Mouse (Mus musculus) heart, embryonic 12.5 days (tissue): ENCODE data around the gene Fam120b. TPM values are rescaled to one million over a fixed set of nuclear protein-coding genes. Genes with fewer than 3 reads are reported as not detected.
A peak's percentile ranks its signal among the peaks of the same experiment; 100 is the strongest.
"Not testable (repeated sequence)": the region's sequence is repeated elsewhere in the genome, so short reads cannot be mapped to it uniquely, and the experiment has no call there.

Experiments used
- ATAC-seq: fragments of 200-750 bp; cut with Nextera tagmentation; 2 replicates; pipeline ENCODE4 v1.8.0; 2017; ENCODE audit warnings: moderate TSS enrichment, moderate library complexity; ENCODE audit not compliant: insufficient number of reproducible peaks, low FRiP score
- H3K27ac ChIP-seq: fragments of 300-500 bp; sonication (generic); 2 replicates; pipeline ENCODE4 v1.5.1; 2016; ENCODE audit warnings: mild to moderate bottlenecking, moderate library complexity; ENCODE audit not compliant: poor library complexity, severe bottlenecking
- H3K27me3 ChIP-seq: fragments of 300-500 bp; sonication (generic); replicated peaks from 2 replicates; pipeline ENCODE4 v1.6.1; 2016; ENCODE audit warnings: mild to moderate bottlenecking, moderate library complexity
- H3K36me3 ChIP-seq: fragments of 300-500 bp; sonication (generic); 2 replicates; pipeline ENCODE4 v1.6.1; 2016; ENCODE audit warnings: mild to moderate bottlenecking, moderate library complexity
- H3K4me1 ChIP-seq: fragments of 300-500 bp; sonication (generic); replicated peaks from 2 replicates; pipeline ENCODE4 v1.6.1; 2016; ENCODE audit warnings: mild to moderate bottlenecking
- H3K4me2 ChIP-seq: fragments of 300-500 bp; sonication (generic); 2 replicates; pipeline ENCODE4 v1.6.1; 2016; ENCODE audit warnings: mild to moderate bottlenecking, moderate library complexity
- H3K4me3 ChIP-seq: fragments of 300-500 bp; sonication (generic); 2 replicates; pipeline ENCODE4 v1.5.1; 2016; ENCODE audit warnings: mild to moderate bottlenecking
- H3K9ac ChIP-seq: fragments of 300-500 bp; sonication (generic); 2 replicates; pipeline ENCODE4 v1.6.1; 2016; ENCODE audit warnings: mild to moderate bottlenecking, moderate library complexity
- H3K9me3 ChIP-seq: fragments of 300-500 bp; sonication (generic); replicated peaks from 2 replicates; pipeline ENCODE4 v1.6.1; 2016; ENCODE audit warnings: mild to moderate bottlenecking, moderate library complexity
- WGBS: fragments of 180-500 bp; shearing (Covaris S2); methylation state at CpG from one replicate; pipeline ENCODE4 v1.1.7; 2016; 5-methylcytosine and 5-hydroxymethylcytosine counted together
- polyA plus RNA-seq: library from polyadenylated mRNA; unstranded; fragments of >200 nt; fragmentation: Nextera tagmentation; extraction: Ambion mirVana; gene quantifications from 2 replicates; pipeline ENCODE4 v1.2.1, GENCODE M21; 2016

The Fam120b gene
- polyA plus RNA-seq, 1 experiment from 2014 or later, result 17.2 TPM

DNA sequence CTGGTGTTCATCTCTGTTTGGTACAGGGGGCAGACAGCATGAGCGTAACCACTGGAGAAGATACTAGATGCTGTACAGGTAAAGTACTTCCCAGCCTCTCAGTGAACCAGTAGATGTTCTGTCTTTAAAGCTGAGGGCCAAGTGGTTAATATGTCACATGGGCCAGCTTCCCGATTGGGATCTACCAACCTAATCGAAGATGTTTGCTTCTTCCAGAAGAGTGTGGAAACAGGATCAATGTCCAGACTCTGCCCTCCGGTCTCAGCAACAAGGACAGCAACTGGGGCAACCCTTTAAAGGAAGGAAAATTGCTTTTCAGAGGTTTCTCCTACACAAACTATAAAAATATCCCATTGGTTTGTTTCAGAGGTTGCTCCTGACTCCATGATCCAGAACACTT lies 35.5 kb downstream of the Fam120b start:
- H3K36me3 ChIP-seq, result peaks cover 56% of the 10 kb centered on the region
- peaks cover 16% of the 10 kb centered on the region; the same call in 1 of the 2 replicates for H3K4me1 ChIP-seq
- no peak overlapping the region for H3K9ac ChIP-seq
- no peak for ATAC-seq
- WGBS, result 86% methylated on average over 4 of the region's 4 CpGs
- H3K4me3 ChIP-seq, result no peak overlapping the region
- H3K9me3 ChIP-seq, result no peaks in the 10 kb centered on the region
- no peak overlapping the region for H3K27ac ChIP-seq
- H3K27me3 ChIP-seq, result no peaks in the 10 kb centered on the region
- no peak overlapping the region for H3K4me2 ChIP-seq

DNA sequence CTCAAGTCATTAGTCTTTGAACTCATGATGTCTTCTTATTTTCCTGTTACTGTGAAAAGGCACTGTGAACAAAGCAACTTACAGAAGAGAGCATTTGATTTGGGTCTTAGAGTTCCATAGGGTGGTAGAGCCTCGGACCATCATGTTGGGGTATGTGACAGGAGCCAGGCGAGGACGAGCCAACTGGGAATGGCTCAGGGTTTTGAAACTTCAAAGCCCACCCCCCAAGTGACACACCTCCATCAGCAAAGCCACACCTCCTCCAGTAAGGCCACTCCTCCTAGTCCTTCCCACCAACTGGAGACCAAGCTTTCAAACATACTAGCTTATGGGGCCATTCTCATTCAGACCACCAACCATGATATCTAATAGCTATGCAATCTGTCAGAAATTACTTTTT lies 36.0 kb downstream of the Fam120b start:
- Histone ChIP-seq H3K9me3 (no peaks in the 10 kb centered on the region), H3K36me3 (peaks cover 52% of the 10 kb centered on the region), H3K27me3 (no peaks in the 10 kb centered on the region), H3K4me2 (no peak overlapping the region), H3K9ac (no peak overlapping the region), H3K27ac (no peak overlapping the region), H3K4me3 (no peak overlapping the region), H3K4me1 (peaks cover 16% of the 10 kb centered on the region; the same call in 1 of the 2 replicates)
- 83% methylated on average over 3 of the region's 3 CpGs for WGBS
- no peak for ATAC-seq

DNA sequence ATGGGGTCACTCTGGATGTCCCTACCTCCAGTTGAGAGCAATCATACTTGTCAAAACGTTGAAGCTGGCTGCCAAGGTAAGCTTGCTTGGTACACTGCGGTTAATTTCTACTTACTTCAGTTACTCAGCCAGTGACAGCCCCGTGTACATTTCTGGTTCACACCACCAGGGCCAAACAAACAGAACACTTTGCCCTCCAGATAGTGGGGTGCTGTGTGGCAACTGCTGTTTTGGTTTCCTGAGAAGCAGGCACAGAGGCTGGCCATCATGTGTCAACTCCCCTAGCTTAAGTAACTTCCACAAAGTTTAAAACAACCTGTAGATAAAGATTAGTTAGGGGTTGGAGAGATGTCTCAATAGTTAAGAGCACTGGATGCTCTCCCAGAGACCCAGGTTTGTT lies 38.7 kb downstream of the Fam120b start:
- H3K4me3 ChIP-seq, result no peak overlapping the region
- WGBS, result 75% methylated on average over 3 of the region's 3 CpGs
- ATAC-seq, result no peak
- H3K27ac ChIP-seq, result no peak overlapping the region
- H3K9me3 ChIP-seq, result no peaks in the 10 kb centered on the region
- H3K36me3 ChIP-seq, result peaks cover 27% of the 10 kb centered on the region
- no peak overlapping the region for H3K4me2 ChIP-seq
- H3K9ac ChIP-seq, result no peak overlapping the region
- H3K4me1 ChIP-seq, result peaks cover 11% of the 10 kb centered on the region; the same call in 1 of the 2 replicates
- no peaks in the 10 kb centered on the region for H3K27me3 ChIP-seq

DNA sequence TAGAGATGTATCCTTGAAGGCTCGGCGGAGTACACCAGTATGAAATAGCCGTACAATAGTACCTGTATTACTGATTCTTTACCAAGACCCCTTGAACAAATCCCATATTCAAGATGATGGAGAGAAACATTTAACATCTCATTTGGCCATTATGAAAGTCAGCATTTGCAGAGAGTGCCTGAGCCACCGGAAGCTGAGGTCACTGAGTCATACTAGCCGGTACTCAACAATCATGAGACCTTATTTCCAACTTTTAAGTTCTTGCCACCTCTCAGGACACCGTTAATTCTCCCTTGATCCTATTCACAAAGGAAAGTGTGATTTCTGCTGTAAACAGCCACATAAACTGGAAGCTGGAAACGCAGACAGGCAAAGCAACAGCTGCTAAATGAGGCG lies 44.1 kb downstream of the Fam120b start:
- peak overlapping the region; percentile 53 for H3K4me2 ChIP-seq
- H3K27me3 ChIP-seq, result no peaks in the 10 kb centered on the region
- no peak overlapping the region for H3K9ac ChIP-seq
- H3K4me3 ChIP-seq, result no peak overlapping the region
- no peaks in the 10 kb centered on the region for H3K36me3 ChIP-seq
- H3K27ac ChIP-seq, result no peak overlapping the region
- no peak for ATAC-seq
- H3K9me3 ChIP-seq, result no peaks in the 10 kb centered on the region
- WGBS, result 53% methylated on average over 8 of the region's 8 CpGs
- peaks cover 14% of the 10 kb centered on the region for H3K4me1 ChIP-seq

DNA sequence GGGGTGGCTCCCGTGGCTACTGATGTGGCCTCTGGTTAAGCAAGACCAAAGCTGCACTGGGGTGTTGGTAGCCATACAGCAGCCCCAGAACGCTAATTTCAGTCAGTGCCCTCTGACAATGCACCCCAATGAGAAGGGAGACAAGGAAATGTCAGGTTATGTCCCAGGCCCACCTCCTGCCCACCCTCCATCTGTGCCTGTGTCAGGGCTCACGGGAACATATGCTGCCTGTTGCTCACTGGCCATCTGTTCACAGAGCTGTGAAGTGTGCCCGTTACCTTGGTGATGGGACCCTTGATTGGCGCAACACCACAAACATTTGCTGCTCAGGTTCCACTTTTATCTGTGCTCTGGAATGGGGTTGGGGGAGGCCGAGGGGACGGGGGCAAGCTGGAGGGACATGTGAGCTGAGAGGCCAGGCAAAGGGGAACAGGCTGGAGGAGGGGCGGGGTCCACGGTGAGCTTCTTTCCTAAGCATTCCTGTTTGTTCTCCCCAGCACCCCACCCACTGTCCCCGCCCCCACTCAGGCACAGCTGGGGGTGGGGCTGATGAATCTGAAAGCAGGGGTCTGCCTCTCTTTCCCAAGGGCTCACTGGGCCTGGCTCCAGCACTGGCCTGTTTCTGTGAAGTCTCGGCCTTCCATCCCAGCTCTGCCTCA lies 44.6 kb downstream of the Fam120b start:
- H3K27ac ChIP-seq, result 0 out of 2 replicates have a peak overlapping the region, but pooled peaks have one; percentile 22

DNA sequence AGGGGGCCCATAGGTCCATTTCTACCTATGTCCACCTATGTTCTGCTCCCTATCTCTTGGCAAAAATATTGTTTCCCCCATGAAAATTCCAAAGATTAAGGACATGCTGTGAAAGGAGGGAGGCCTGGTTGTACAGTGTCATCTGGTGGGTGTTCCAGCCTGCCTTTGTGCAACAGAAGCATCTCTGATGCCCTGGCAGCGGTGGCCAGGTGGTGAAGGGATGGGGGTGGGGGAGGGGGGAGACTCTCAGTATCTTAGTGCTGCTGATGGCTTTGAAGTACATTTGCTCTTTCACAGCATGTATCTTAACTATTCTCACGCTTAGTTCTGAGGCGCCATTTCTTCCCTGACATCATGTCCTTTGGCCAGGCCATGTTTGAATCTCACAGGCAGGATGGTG lies 49.4 kb downstream of the Fam120b start:
- H3K4me1 ChIP-seq, result peaks cover 8% of the 10 kb centered on the region
- no peaks in the 10 kb centered on the region for H3K9me3 ChIP-seq
- no peak overlapping the region for H3K27ac ChIP-seq
- no peak for ATAC-seq
- H3K9ac ChIP-seq, result no peak overlapping the region
- H3K4me3 ChIP-seq, result no peak overlapping the region
- H3K27me3 ChIP-seq, result no peaks in the 10 kb centered on the region
- H3K4me2 ChIP-seq, result no peak overlapping the region
- 62% methylated on average over 3 of the region's 3 CpGs for WGBS
- no peaks in the 10 kb centered on the region for H3K36me3 ChIP-seq

More for the DNA sequence above, 44.6 kb downstream of the Fam120b start:
- peaks cover 14% of the 10 kb centered on the region for H3K4me1 ChIP-seq
- H3K4me3 ChIP-seq, result no peak overlapping the region
- no peaks in the 10 kb centered on the region for H3K36me3 ChIP-seq
- WGBS, result 12% methylated on average over 11 of the region's 11 CpGs
- H3K27me3 ChIP-seq, result no peaks in the 10 kb centered on the region
- H3K9ac ChIP-seq, result no peak overlapping the region
- peak overlapping the region; percentile 53 for H3K4me2 ChIP-seq
- no peaks in the 10 kb centered on the region for H3K9me3 ChIP-seq
- peak; percentile 63; the same call in 1 of the 2 replicates for ATAC-seq

DNA sequence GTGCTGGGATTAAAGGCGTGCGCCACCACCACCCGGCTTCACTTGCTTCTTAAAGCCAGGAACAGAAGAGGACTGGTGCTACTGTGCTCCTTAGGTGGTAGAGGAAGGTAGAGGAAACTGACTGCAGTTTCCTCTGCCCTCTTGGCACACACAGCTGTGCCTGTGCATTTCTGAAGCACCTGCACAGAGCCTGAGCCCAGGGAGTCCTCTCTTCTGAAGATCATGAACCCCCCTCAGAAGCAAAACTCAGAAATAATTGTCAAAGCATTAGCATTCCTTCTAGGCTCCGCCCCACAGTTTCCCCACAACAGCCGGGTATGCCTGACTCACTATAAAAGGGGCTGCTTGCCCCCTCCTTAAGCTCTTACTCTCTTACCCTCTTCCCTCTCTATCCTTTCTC lies 51.8 kb downstream of the Fam120b start:
- WGBS, result 73% methylated on average over 5 of the region's 5 CpGs

DNA sequence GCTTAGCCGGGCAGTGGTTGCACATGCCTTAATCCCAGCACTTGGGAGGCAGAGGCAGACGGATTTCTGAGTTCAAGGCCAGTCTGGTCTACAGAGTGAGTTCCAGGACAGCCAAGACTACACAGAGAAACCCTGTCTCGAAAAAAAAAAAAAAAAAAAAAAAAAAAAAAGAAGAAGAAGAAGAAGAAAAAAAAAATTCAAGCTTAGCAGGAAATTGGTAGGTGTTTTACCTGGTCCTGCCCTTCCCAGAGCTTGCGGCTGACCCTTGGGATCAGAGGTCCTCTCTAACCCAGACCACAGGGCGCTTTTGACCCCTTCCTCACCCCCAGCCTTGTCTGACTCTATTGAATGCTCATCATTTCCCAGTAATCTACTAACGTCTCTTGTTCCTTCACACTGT lies 53.1 kb downstream of the Fam120b start:
- ATAC-seq, H3K9ac ChIP-seq, H3K9me3 ChIP-seq, H3K27ac ChIP-seq, H3K4me1 ChIP-seq, H3K4me2 ChIP-seq, H3K36me3 ChIP-seq, H3K27me3 ChIP-seq, H3K4me3 ChIP-seq: not testable (repeated sequence)
- WGBS, result 71% methylated on average over 5 of the region's 6 CpGs

More for the DNA sequence above, 51.8 kb downstream of the Fam120b start:
- H3K27ac ChIP-seq, result no peak overlapping the region
- H3K4me2 ChIP-seq, result no peak overlapping the region
- ATAC-seq, result no peak
- H3K9me3 ChIP-seq, result no peaks in the 10 kb centered on the region
- H3K4me1 ChIP-seq, result no peaks in the 10 kb centered on the region; the same call in 1 of the 2 replicates
- H3K9ac ChIP-seq, result no peak overlapping the region
- H3K4me3 ChIP-seq, result no peak overlapping the region
- no peaks in the 10 kb centered on the region for H3K27me3 ChIP-seq
- no peaks in the 10 kb centered on the region for H3K36me3 ChIP-seq

DNA sequence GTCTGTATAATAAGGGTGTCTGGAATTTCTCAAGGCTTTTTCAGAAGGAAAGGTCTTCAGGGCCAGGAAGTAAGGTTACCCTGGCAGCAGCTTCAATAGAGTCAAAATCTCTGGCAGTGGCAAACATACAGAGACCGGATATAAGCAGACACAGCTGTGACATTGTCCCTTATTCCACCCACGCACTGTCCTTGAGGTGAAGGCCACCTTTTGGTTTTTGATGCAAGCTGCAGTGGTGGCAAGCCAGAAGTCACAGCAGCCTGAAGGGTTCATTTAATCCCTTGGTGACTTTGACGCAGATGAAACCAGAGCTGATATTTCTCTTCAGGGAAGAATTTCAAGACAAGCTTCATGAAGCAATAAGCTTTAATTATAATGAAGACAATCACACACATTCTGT lies 53.6 kb downstream of the Fam120b start:
- no peak overlapping the region for H3K4me2 ChIP-seq
- H3K4me3 ChIP-seq, result no peak overlapping the region
- H3K4me1 ChIP-seq, result no peaks in the 10 kb centered on the region; the same call in 1 of the 2 replicates
- H3K9me3 ChIP-seq, result no peaks in the 10 kb centered on the region
- no peak overlapping the region for H3K9ac ChIP-seq
- WGBS, result 65% methylated on average over 3 of the region's 3 CpGs
- ATAC-seq, result no peak
- no peaks in the 10 kb centered on the region for H3K36me3 ChIP-seq
- no peaks in the 10 kb centered on the region for H3K27me3 ChIP-seq
- no peak overlapping the region for H3K27ac ChIP-seq

DNA sequence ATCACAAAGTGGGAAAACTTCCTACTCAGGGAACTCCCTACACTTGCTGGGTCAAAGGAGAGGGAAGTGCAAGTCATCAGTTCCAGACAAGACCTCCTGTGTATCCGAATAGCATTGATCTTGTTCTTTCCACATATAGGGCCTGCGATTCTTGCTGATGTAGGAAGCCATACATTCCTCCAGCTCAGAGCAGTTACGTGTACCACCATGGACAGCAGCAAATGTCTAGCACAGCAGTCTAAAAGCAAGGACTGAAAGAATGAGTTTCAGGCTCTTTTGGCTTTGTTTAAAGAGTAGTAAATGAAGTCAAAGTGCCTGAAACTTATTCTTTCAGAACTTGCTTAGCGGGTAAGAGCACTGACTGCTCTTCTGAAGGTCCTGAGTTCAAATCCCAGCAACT lies 59.2 kb downstream of the Fam120b start:
- Histone ChIP-seq H3K36me3 (no peaks in the 10 kb centered on the region), H3K27ac (no peak overlapping the region), H3K4me1 (0 out of 2 replicates have a peak, but pooled peaks cover 3% of the 10 kb centered on the region), H3K27me3 (no peaks in the 10 kb centered on the region), H3K4me3 (no peak overlapping the region), H3K4me2 (no peak overlapping the region), H3K9me3 (no peaks in the 10 kb centered on the region), H3K9ac (no peak overlapping the region)
- WGBS, result 71% methylated on average over 4 of the region's 4 CpGs
- no peak for ATAC-seq

DNA sequence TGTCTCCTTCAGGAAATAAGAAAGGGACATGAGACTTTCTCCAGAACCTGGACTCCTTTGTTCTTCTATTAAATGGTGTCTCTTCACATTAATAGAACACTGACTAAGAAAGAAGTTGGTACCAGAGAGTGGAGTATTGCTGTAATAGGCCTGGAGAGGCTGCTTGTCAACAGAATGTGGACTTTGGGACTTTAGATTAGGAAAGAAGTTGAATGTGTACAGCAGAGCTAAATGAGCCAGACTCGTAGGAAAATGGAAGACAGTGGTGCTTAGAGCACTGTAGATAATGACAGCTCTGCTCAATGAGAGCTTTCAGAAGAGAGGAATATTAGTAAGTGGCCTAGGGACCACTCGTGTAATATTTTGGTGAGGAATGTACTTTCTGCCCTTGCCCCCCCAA lies 60.6 kb downstream of the Fam120b start:
- Histone ChIP-seq H3K4me1 (peaks cover 7% of the 10 kb centered on the region), H3K27me3 (no peaks in the 10 kb centered on the region), H3K9ac (no peak overlapping the region), H3K9me3 (no peaks in the 10 kb centered on the region), H3K36me3 (no peaks in the 10 kb centered on the region), H3K4me2 (no peak overlapping the region), H3K4me3 (no peak overlapping the region), H3K27ac (no peak overlapping the region)
- WGBS, result 71% methylated on average over 2 of the region's 2 CpGs
- ATAC-seq, result no peak

DNA sequence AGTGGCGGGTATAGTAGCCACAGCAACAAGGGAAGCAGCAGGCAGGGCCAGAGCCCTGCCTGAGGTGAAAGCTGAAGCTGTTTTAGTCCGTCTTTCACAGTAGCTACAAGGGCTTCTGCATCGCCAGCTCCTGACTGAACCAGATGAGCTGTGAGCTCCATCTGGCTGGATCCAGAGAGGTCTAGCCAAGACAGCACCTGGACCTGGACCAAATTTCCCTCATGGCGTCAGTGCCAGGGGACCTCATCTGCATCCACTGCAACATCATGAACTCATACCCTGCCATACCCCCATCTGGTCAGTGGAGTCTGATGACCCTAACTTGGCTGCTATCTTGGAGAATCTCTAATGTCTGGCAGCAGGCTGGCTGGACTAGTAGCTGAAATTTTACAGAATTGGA lies 63.8 kb downstream of the Fam120b start:
- ATAC-seq, result no peak
- Histone ChIP-seq H3K9me3 (no peaks in the 10 kb centered on the region), H3K27me3 (no peaks in the 10 kb centered on the region), H3K27ac (no peak overlapping the region), H3K4me3 (no peak overlapping the region), H3K4me2 (no peak overlapping the region), H3K36me3 (no peaks in the 10 kb centered on the region), H3K9ac (no peak overlapping the region), H3K4me1 (peaks cover 16% of the 10 kb centered on the region)
- 85% methylated on average over 4 of the region's 4 CpGs for WGBS
